Mouse (Mus musculus) right cerebral cortex, postnatal 4 days (tissue): Measurements from ENCODE around the gene Adgre5.

Source experiments
- DNase-seq: peaks from one replicate; pipeline ENCODE4 v3.0.0-alpha.2; 2022

The Adgre5 gene

DNA sequence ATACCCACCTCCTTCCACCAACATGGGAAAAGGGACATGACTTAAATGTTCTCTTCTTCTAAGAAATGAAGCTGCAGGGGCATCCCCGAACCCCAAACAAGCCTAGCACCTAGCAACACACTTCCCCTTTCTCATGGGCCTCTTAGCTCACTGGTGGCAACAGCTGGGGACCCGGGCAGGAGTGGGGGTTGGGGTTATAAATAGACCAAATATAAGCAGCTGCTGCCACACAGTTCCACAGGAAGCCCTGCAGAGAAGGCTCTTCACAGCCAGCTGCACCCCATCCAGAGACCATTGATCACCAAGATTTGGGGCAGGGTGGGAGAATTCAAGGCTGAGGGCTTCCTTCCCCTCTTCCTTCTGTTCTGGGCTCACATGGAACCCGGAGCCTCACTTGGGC lies 7.6 kb upstream of the Adgre5 start:
- no peak for DNase-seq

DNA sequence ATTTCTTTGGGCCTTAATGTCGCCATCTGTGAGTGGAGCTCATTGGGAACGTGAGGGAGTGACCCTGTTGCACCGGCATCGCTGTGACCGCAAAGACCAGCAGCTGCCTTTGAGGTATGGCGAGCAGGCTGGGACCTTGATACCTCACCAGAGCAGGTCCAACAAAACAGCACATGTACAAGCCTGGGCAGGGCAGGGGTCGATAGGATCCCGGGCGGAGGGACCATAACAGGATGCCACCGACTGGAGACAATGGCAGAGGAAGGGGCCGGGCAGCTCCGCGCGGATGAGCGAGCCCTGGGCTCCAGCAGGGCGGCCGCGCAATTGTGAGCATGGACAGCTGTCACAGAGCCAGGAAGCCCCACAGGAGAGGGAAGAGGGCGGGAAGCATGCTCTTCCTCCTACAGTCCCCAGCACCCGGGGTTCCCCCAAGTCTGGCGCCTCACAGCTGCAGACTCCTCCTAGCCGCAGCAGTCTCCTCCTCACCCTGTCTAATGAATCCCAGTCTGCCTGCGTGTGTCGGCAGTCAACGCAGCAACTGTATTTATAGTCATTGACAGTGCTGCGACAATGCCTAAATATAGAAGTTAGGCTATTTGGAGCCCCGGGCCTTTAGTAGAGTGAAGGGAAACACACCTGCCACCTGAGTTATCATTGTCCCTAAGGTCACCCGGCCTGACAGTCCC lies 6.7 kb upstream of the Adgre5 start:
- DNase-seq = peak; percentile 66

DNA sequence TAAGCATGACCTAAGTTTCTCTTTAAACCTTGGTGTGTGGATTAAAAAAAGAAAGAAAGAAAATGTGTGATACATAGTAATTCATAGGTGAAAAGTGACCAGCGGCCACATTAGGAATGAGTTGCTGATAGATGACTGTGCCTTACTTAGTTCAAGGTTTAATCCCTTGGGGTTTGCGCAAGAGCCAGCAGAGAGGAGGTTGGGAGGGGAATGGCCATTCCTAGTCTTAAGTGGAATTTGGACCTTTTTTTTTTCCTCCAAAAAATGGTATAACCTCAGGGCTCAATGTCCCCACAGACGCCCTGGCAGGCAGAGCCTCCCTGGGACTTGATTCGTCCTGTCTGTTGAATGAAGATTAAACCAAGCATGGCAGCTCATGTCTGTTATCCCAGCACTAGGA lies 2.9 kb upstream of the Adgre5 start:
- no peak for DNase-seq

DNA sequence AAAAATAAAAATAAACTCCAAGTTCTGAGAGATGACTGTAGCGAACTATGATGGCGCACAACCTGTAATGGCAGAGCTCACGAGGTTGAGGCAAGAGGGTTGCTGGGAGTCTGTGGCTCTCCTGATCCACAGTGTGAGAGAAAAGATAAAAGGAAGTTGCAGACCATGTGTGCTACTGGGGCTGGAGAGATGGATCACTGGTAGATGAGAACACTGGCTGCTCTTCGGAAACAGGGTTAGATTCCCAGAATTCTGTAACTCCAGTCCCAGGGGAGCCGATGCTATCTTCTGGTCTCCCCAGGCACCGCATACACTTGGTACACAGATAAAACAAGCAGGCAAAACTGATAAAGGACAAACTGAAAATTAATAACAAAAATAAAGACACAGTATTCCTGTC lies 1.8 kb upstream of the Adgre5 start:
- DNase-seq = no peak

DNA sequence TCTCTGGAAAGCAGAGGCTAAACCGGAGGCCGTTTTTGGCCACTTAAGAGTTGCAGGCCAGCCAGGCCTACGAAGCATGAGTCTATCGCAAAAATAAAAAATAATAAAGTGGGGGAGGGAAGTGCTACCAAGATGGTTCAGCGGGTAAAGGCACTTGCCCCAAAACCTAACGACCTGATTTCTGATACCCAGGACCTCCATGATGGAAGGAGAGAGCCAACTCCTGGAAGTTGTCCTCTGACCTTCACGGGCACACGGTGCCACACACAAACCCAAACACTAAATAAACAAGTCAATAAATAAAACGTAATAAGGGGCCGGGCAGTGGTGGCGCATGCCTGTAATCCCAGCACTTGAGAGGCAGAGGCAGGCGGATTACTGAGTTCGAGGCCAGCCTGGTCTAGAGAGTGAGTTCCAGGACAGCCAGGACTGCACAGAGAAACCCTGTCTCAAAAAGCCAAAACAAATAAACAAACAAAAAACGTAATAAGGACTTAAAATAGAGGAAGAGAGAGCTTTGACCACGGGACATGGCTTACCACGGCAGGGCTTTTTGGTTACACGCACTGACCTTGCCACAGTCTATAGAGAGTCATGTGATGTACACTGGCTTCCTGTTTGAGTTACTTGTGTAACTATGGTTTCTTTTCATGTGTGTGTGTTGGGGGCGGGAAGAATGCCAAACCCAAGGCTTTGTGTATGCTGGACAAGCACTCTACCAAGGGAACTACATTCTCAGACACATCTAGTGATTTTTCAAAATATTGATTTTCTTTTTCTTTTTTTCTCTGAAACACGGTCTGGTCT lies 926 bp upstream of the Adgre5 start:
- no peak for DNase-seq

DNA sequence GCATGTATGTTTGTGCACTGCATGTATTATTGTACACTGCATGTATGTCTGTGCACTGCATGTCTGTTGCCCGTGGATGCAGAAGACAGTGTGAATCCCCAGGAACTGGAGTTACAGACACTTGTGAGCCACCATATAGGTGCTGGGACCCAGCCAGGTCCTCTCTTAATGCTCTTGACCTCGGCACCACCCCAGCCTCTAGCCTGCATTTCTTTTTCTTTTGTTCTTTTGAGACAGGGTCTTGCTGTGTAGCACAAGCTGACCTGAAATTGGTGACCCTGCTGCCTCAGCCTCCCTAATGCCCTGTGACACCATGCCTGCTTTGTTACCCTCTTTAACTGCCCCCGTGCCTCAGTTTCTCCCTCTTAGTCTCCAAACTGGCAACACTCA lies 545 bp downstream of the Adgre5 start:
- DNase-seq = no peak

DNA sequence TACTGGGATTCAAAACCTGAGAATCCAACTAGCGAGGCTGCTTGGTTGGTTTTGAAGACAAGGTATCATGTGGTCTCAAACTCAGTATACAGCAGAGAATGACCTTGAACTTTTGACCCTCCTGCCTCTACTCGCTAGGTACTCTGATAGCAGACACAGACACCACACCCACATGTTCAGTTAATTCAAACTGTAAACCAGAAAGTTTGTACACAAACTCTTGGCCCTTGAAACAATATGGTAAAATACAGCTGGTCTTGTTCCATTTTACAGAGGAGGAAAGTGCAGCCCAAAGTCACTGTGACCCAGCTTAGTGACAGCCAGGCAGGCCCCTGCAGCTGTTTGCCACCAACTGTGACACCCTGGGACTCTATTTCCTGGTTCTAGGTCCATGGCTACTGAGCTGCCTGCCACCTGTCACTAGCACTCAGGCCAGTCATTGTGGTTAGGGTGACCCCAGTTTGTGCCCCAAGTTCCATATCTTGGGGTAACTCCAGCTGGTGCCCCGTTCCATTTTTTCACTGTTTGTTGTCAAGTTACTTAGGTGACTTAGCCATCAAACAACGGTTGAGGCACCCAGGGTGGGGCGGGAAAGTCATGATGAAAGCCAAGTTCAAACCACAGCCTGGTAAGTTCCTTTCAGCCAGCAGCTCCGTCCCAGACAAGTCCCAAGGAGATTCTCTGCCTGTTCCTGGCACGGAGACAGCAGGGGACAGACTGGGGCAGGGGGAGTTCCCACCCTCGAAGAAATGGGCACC lies 1.2 kb downstream of the Adgre5 start:
- DNase-seq = no peak

DNA sequence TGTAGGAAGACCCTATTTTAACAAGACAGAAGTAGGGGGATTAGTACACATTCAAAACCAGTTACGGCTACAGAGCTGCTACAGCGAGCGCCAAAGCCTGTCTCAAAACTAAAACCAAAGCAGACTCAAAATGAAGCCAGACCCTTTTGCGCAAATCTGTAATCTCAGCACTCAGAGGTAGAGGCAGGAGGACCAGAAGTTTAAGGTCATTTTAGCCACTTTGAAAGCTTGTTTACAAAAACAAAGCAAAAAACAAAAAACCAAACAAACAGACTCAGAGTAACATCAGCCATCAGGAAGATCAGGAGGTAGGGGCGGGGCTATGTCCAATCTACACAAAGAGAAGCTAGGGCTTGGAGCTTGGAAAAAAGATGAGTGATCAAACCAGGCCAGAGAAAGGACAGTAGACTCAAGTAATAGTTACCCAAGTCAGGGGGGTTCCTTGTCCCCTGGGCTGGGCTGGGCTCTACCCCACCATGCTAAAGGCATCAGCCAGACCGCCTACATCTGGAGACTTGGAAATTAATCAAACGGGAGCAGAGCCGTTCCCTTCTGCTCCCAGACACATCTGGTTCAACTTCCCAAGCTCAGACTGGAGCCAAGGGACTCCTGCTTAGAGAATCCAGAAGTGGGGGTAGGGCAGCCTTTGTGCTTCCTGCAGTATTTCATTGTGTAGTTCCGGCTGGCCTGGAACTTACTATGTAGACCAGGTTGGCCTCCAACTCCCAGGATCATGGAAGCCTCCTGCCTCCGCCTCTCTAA lies 2.0 kb downstream of the Adgre5 start:
- no peak for DNase-seq

DNA sequence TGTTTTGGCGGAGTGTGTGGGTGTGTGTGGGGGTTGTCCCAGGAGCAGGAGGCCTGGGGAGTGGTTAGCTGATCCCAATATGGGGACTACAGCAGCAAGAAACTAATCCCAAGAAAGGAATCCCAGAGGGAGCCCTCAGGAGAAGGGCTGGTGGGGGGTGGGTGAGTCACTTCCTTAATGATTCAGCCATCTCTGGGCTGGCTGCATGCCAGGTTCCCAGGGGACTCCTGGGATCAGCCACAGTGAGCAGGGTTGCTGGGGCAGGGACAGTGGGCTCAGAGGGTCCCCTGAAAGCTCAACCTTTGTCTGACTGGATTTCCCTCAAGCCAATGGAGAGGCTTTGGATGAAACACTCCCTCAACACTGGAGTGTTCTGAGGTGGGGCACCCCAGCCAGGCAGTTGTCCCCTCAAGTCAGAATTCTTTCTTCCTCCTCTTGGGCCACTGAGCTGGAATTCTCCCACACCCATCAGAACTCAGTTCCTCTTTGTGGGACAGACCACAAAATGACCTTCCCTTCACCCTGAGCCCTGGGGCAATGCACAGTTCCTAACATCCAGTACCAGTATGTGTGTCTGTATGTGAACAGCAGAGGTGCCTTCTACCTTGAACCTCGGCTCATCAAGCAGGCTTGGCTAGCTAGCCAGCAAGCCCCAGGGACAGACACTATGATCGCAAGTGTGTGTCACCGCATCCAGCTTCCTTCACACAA lies 3.1 kb downstream of the Adgre5 start:
- DNase-seq = peak; percentile 19

DNA sequence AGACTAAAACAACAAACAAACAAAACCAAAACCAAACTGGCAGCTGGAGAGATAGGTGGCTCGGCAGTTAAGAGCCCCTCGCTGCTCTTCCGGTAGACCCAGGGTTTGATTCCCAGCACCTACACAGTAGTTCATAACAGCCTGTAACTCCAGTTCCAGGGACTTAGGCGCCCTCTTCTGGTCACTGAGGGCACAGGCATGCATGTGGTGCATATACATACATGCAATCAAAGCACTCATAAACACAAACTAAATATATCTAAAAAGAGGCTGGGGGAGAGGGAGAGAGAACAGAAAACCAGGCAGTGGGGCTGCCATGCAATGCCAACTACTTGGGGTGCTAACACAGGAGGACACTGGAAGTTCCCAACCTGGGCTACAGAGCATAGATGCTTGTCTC lies 3.8 kb downstream of the Adgre5 start:
- DNase-seq = no peak

DNA sequence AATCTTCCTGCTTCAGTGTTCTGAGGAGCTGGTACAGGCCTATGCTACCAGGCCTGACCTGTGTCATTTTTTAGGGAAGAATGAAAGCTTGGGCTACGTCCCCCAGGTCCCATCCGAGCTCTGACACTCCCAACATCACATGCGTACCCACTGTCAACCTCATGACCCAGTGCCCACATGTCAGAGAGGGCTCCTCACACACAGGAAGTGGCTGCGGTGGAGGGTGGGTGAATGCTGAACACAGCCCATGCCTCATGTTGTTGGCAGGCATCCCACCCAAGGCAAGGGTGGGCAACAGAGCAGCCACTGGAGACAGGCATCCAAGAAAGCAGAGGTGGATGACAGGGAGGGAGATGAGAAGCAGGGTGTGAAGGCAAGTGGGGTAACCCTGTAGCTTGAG lies 4.4 kb downstream of the Adgre5 start:
- DNase-seq = no peak

DNA sequence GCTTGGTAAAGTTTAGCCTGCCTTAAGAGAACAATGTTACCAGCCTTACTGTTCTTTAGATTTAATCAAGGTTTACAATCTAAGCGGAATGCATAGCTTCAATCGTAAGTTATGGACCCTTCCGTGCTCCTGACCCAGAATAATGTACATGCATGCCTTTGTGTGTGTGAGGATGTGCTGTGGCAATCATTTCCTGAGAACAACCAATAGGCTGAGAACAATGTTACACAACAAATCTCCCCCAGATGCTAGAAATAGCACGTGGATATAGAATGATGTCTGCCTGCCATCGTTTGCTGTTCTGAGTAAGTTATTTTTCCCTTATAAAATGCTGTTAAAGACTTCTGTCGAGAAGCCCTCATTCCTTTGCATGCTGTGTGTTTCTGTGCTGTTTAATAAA lies 8.2 kb downstream of the Adgre5 start:
- no peak for DNase-seq

DNA sequence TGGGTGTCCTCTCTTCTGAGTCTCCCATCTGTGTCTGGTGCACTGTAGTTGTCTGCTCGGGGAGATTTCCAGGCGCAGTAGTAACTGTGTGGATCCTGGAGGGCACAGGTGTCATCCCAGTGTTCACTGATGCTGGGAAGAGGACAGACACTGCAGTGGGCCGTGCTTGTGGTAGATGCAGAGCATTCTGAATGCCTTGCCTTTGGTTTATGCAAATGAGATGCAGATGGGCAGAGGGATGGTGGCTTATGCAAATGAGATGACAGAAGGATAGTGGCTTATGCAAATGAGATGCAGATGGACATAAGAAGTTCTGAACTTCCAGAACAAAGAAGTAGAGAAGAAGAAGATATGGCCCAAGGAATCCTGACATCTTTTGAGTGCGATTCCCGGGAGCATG lies 9.2 kb downstream of the Adgre5 start:
- DNase-seq = no peak

DNA sequence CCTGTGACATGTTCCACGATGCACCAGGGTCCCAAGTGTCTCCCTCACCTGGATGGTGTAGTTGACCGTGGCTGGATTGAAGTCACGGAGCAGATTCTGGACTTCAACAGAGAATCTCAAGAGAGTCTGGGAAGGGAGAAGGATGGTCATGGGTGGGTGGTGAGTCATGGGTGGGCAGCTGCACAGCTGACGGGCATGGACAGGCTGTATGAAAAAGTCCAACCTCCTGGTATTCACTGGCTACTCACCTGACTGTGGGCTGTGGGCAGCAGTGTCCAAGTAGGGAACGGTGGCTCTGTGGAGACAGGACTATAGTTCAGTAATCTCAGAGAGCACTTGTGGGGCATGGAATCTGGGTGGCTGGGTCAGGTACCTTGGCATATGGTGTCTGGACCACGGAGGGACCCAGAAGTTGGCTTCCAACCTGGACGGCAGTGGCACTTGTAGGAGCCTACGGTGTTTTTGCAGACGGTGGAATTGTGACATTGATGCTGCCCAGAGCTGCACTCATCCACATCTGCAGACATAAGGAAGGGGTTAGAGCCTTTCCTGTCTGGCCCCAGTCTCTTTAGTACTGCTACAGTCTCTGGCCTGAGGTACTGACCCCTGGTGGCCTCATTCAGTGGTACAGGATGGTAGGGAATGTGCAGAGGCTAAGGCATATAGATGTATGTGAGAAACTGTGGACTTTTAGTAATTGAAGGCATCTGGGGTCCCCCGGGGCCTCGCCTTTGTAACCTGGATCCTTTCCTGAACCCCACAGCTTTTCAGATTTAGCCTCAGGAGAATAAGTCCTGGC lies 11.9 kb downstream of the Adgre5 start:
- DNase-seq = no peak

DNA sequence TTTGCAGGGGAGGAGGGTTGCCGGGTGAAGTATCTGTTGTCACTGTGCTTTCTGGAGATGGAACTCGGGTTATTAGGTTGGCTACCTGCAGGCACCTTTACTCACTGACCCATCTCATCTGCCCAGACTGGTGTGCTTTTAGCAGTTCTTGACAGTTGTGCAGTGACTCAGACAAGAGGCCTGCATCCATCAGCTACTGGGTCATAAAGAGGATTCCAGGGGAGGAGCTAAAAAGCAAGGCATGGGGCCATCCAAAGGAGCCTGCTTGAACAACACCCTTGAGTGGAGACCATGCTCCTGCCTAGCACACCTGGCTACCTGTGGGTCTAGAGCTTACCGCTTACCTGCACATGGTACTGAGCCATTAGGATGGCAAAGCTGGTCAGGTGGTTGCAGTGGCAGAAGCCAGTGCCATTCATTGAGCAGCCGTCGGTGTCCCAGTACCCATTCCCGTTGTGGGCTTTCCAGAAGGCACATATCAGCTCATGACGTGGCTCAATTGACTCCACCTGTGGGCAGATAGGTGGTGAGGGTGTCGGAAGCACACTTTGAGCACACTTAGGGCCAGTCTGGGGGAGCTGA lies 15.5 kb downstream of the Adgre5 start:
- DNase-seq = no peak

DNA sequence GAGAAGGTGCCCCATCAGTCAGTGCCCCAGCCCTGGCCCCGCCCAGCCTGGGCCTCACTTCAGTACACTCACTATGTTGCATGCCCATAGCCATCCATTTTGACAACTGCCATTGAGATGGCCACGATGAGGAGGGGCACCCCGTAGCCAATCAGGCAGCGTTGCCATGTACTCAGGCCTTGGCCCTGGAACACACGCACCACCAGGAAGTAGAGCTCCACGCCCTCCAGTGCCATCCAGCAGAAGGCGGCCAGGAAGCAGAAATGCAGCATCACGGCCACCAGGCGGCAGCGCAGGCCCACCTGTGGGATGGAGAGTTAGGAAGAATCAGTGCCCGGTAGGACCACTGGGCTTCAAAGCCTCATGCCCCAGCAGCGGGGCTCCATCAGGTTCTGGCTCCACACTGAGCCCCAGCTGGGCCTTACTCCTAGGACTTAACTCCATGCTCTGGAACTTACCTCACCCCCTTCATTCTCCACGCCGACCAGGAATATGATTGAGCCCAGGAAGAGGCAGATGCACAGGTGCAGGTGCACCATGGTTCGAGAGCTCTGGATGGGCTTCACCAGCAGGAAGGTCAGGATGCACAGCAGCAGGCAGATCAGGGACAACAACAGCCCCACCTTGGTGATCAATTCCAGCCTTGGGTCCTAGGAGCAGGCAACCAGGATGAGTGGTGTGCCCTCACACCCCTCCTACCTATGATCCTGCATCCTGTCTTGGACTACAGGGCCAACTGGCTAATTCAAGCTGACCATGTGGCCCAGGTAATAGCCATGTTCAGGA lies 16.2 kb downstream of the Adgre5 start:
- peak; percentile 82 for DNase-seq

DNA sequence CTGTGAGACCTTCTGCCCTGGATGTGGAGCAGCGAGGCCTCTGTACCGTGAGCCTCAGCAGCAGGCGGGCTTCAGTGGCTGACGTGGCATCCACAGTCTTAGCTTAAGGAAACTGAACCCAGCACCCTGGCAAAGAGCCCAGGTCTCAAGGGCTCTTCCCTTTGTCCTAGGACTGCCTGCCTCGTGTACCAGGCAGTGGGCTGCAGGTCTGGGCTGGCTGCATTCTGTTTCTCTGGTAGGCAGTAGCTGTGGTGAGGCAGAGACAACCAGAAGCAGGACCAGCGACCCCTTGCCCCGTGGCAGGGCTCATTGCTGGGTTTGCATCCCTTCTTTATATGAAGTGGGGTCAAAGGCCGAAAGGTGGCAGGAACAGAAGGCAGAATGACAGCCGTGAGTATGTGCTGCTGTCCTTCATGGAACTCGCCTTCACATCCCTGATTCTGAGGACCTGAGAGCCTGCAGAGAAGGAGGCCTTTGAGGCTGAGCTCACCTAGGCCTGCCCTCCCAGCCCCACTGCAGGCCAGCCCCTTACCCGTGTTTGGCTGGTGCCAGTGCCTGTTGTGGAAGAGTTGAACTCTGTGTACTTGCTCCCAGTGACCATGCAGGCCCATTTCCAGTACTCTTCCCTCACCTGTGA lies 17.6 kb downstream of the Adgre5 start:
- no peak for DNase-seq

DNA sequence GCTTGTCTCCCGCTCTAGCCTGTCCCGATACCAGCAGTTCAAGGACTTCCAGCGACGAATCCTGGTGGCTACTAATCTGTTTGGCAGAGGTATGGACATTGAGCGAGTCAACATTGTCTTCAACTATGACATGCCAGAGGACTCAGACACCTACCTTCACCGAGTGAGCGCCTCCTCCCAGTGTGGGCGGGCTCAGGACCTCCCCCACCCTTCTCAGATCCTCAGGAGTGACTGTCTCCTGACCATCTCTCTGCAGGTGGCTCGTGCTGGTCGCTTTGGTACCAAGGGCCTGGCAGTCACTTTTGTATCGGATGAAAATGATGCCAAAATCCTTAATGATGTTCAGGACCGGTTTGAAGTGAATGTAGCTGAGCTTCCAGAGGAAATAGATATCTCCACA lies 18.5 kb downstream of the Adgre5 start:
- DNase-seq = no peak

DNA sequence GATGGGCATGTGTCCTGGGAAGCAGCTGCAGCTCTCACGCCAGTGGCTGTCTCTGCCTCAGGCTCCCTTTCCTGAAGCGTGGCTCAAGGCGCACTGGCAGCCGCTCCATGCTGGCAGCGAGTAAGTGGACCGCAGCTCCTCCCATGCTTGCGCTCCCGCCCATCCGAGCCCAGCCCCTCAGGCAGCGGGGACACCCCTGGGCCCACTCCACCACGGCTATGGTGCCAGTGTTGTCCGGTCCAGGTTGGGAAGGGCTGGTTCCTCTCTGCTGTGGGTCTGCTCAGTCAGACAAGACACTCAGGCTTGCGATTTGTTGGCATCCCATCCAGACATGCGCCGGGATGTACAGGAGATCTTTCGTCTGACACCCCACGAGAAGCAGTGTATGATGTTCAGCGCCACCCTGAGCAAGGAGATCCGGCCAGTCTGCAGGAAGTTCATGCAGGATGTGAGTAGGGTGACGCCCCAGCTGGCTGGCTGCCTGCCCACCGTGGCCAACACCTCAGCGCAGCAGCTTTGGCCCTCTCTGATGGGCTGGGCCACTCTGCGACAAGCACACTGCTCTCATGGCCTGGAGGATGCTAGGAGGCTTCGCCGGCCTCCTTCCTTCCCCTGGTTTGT lies 19.6 kb downstream of the Adgre5 start:
- no peak for DNase-seq
